ENCODE assay signal across 8 mouse cellular contexts in the genomic region with DNA sequence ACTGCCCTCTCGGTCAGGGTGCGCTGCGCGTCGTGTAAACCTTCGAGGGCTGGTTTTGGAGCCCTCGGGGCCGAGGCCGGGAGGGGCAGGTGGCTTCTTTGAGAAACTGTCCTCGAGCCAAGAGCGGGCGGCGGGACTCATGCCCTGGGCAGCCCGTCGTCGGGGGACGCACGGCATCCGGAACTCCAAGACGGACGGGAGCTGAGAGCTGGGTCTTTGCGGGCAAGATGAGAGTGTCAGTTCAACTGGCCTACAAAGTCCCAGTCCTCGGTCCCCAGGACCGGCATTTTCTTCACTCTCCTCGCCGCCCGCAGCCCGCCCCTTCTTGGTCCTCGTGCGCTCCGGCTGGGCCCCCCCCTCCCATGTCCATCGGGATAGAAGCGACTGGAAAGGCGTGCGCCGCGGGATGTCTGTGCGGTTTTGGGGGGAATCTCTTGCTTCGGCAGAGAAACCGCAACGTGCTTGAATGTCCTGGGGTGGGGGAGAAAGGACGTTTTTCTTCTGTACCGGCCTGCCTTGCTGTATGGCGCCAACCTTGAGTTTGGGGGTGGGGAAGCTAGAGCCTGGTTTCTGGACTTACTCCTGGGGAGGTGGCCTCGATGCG.
DNase-seq lines count a peak whose midpoint lies in the region; ATAC-seq and TF ChIP-seq lines count a peak whose summit lies in the region.

No protein-coding gene starts in this region.

- H3K4me3 ChIP-seq in heart, embryonic 11.5 days (ENCODE audit: low read depth, low read length), result peak overlapping the region; percentile 55
- peak overlapping the region; percentile 62 for H3K4me3 ChIP-seq in limb, embryonic 11.5 days (ENCODE audit: low read depth, low read length)
- H3K4me3 ChIP-seq in myocyte, result peak overlapping the region; percentile 99

- DNase-seq in kidney, adult 18-20 months, result peak; percentile 56
- no peak for DNase-seq in kidney, adult 11 months
- peak; percentile 25 for DNase-seq in brain, embryonic 14.5 days (ENCODE audit: low read depth)
- peak; percentile 64 for DNase-seq in limb, embryonic 11.5 days (ENCODE audit: low spot score)
- no peak for DNase-seq in right cerebral cortex, postnatal 10 days (ENCODE audit: low spot score in 2 of 2)
- DNase-seq in layer of hippocampus, postnatal 25 days (ENCODE audit: extremely low spot score in 1 of 2, low spot score in 1 of 2), result no peak

- H3K79me2 ChIP-seq in myocyte (ENCODE audit: control insufficient read depth, insufficient read depth), result peaks cover 56% of the 10 kb centered on the region

- peak overlapping the region; percentile 76 for H3K9ac ChIP-seq in heart, embryonic 11.5 days (ENCODE audit: low read depth, low read length)
- peak overlapping the region; percentile 64 for H3K9ac ChIP-seq in limb, embryonic 11.5 days (ENCODE audit: low read length)

- ATAC-seq in heart, embryonic 11.5 days (replicated peaks; ENCODE audit: insufficient number of reproducible peaks, low FRiP score, low TSS enrichment), result no peak
- no peak for ATAC-seq in limb, embryonic 11.5 days (ENCODE audit: insufficient number of reproducible peaks, low FRiP score, low TSS enrichment, low read depth)

- H3K9me3 ChIP-seq in heart, embryonic 11.5 days (replicated peaks; ENCODE audit: control insufficient read depth, low read length), result no peaks in the 10 kb centered on the region
- H3K9me3 ChIP-seq in limb, embryonic 11.5 days (ENCODE audit: control insufficient read depth, low read length), result no peaks in the 10 kb centered on the region

- no peak overlapping the region for H3K27ac ChIP-seq in heart, embryonic 11.5 days (ENCODE audit: low read depth, low read length)
- H3K27ac ChIP-seq in limb, embryonic 11.5 days (replicated peaks; ENCODE audit: low read depth, low read length), result no peak overlapping the region

- peaks cover 46% of the 10 kb centered on the region for H3K27me3 ChIP-seq in heart, embryonic 11.5 days (ENCODE audit: control insufficient read depth, insufficient read depth, low read length)
- H3K27me3 ChIP-seq in limb, embryonic 11.5 days (ENCODE audit: control insufficient read depth, insufficient read depth, low read length), result peaks cover 33% of the 10 kb centered on the region
- H3K27me3 ChIP-seq in myocyte (ENCODE audit: control insufficient read depth, insufficient read depth, insufficient read length), result no peaks in the 10 kb centered on the region

- TF ChIP-seq POLR2A in brain, embryonic 14.5 days (IDR thresholded peaks at IDR 0.05; ENCODE audit: borderline replicate concordance, extremely low read depth, insufficient read depth, insufficient read length, poor library complexity, severe bottlenecking), result no peak
- TF ChIP-seq POLR2A in myocyte (IDR thresholded peaks at IDR 0.05; ENCODE audit: insufficient read length, low read depth), result no peak

- peak overlapping the region; percentile 100 for H3K4me2 ChIP-seq in heart, embryonic 11.5 days
- H3K4me2 ChIP-seq in limb, embryonic 11.5 days (ENCODE audit: low read depth, severe bottlenecking), result peak overlapping the region; percentile 100
- peak overlapping the region; percentile 96 for H3K4me2 ChIP-seq in myocyte (ENCODE audit: low read depth)

- WGBS in heart, embryonic 11.5 days (ENCODE audit: insufficient replicate concordance), result 3% methylated on average over 46 of the region's 46 CpGs
- WGBS in limb, embryonic 11.5 days, result 2% methylated on average over 46 of the region's 46 CpGs

- peak overlapping the region; percentile 83 for H3ac ChIP-seq in myocyte (ENCODE audit: control insufficient read depth, insufficient read length)

- H3K36me3 ChIP-seq in heart, embryonic 11.5 days (ENCODE audit: control insufficient read depth, insufficient read depth, low read length), result no peaks in the 10 kb centered on the region
- no peaks in the 10 kb centered on the region for H3K36me3 ChIP-seq in limb, embryonic 11.5 days (ENCODE audit: control insufficient read depth, insufficient read depth, low read length)
- no peaks in the 10 kb centered on the region for H3K36me3 ChIP-seq in myocyte (ENCODE audit: control insufficient read depth, insufficient read depth)

- no peak for TF ChIP-seq CTCF in brain, embryonic 14.5 days (IDR thresholded peaks at IDR 0.05; ENCODE audit: borderline replicate concordance, extremely low read depth, insufficient read depth, insufficient read length)

- peaks cover 10% of the 10 kb centered on the region for H3K4me1 ChIP-seq in heart, embryonic 11.5 days (ENCODE audit: control insufficient read depth, insufficient read depth, low read length)
- peaks cover 8% of the 10 kb centered on the region for H3K4me1 ChIP-seq in limb, embryonic 11.5 days (ENCODE audit: control insufficient read depth, insufficient read depth, low read length)

TF ChIP-seq in myocyte, 11 proteins besides CTCF, POLR2A, EP300 and RAD21:
- TF ChIP-seq SRF (IDR thresholded peaks at IDR 0.05; ENCODE audit: control insufficient read depth, insufficient read length, low read depth), result no peak
- no peak for TF ChIP-seq MYOG (IDR thresholded peaks at IDR 0.05; ENCODE audit: control insufficient read depth in 1 of 3, insufficient read depth in 1 of 3, insufficient read length in 2 of 3, low read depth in 2 of 3)
- no peak for TF ChIP-seq CEBPB (IDR thresholded peaks at IDR 0.05; ENCODE audit: insufficient read depth, poor library complexity, severe bottlenecking)
- TF ChIP-seq POLR2AphosphoS2 (IDR thresholded peaks at IDR 0.05; ENCODE audit: insufficient read length, low read depth), result no peak
- no peak for TF ChIP-seq REST (IDR thresholded peaks at IDR 0.05; ENCODE audit: insufficient read depth, insufficient read length)
- TF ChIP-seq MAX (IDR thresholded peaks at IDR 0.05; ENCODE audit: low read depth), result no peak
- no peak for TF ChIP-seq TCF3 (IDR thresholded peaks at IDR 0.05; ENCODE audit: insufficient read length, low read depth)
- TF ChIP-seq E2F4 (IDR thresholded peaks at IDR 0.05; ENCODE audit: insufficient read depth), result no peak
- TF ChIP-seq MYOD1 (IDR thresholded peaks at IDR 0.05; ENCODE audit: control insufficient read depth in 1 of 3, insufficient read length in 2 of 3, low read depth in 2 of 3), result no peak
- no peak for TF ChIP-seq TCF12 (IDR thresholded peaks at IDR 0.05; ENCODE audit: insufficient read depth, poor library complexity, severe bottlenecking)
- TF ChIP-seq USF1 (IDR thresholded peaks at IDR 0.05; ENCODE audit: low read depth), result no peak

Comparison
In these comparisons a context has a peak if more than half of its experiments do, and no peak if none do; other contexts are left out.
1. DNase-seq: peak in kidney, adult 18-20 months (single experiment), brain, embryonic 14.5 days (single experiment) and limb, embryonic 11.5 days (single experiment); none in kidney, adult 11 months (single experiment), right cerebral cortex, postnatal 10 days (0 of 2) and layer of hippocampus, postnatal 25 days (0 of 2).
2. Peak in every context shown above with its lines, with median percentiles within 50 percentile points of each other: H3K4me2 ChIP-seq and H3K4me3 ChIP-seq.